Mouse (Mus musculus) cerebellum, adult 2 months (tissue): Measurements from ENCODE around the gene Camk1g. TPM values are rescaled to one million over a fixed set of nuclear protein-coding genes. Genes with fewer than 3 reads are reported as not detected.

ENCODE experiments used
- DNase-seq, 2 experiments: peaks; one replicate each; pipeline ENCODE4 v3.0.0; 2021
- H3K27ac ChIP-seq: fragments of 200-500 bp; 2 replicates; pipeline ENCODE4 v1.5.1; 2012; ENCODE audit warnings: low read length, control low read depth, inconsistent platforms; ENCODE audit not compliant: insufficient read depth
- H3K27me3 ChIP-seq: fragments of 200-500 bp; 2 replicates; pipeline ENCODE4 v1.6.1; 2012; ENCODE audit warnings: inconsistent platforms, mild to moderate bottlenecking, low read length, moderate library complexity; ENCODE audit not compliant: control insufficient read depth, insufficient read depth
- H3K4me1 ChIP-seq: fragments of 200-500 bp; 2 replicates; pipeline ENCODE4 v1.6.1; 2011; ENCODE audit warnings: low read length; ENCODE audit not compliant: control insufficient read depth, insufficient read depth
- H3K4me3 ChIP-seq: fragments of 200-500 bp; replicated peaks from 2 replicates; pipeline ENCODE3; 2011; ENCODE audit warnings: mild to moderate bottlenecking, low read depth, low read length, control low read depth; ENCODE audit not compliant: insufficient read depth
- CTCF ChIP-seq: fragments of 200-500 bp; IDR thresholded peaks from 2 replicates; pipeline ENCODE4 v1.5.1; 2011; ENCODE audit warnings: low read depth, mild to moderate bottlenecking, control low read depth, low read length, moderate library complexity, borderline replicate concordance; ENCODE audit not compliant: insufficient read depth
- POLR2A ChIP-seq: fragments of 200-500 bp; IDR thresholded peaks from 2 replicates; pipeline ENCODE4 v1.6.1; 2011; ENCODE audit warnings: low read length, control low read depth, borderline replicate concordance; ENCODE audit not compliant: insufficient read depth
- WGBS: fragments of 180-500 bp; shearing (Covaris S2); methylation state at CpG from one replicate; pipeline ENCODE4 v1.1.7; 2018; 5-methylcytosine and 5-hydroxymethylcytosine counted together
- polyA plus RNA-seq: library from polyadenylated mRNA; depleted of rRNA; stranded (reverse); fragments of >200 nt; gene quantifications from 2 replicates; pipeline ENCODE4 v1.2.3, GENCODE M21; 2012

Camk1g gene
- polyA plus RNA-seq, 1 experiment, result 23.4 TPM

DNA sequence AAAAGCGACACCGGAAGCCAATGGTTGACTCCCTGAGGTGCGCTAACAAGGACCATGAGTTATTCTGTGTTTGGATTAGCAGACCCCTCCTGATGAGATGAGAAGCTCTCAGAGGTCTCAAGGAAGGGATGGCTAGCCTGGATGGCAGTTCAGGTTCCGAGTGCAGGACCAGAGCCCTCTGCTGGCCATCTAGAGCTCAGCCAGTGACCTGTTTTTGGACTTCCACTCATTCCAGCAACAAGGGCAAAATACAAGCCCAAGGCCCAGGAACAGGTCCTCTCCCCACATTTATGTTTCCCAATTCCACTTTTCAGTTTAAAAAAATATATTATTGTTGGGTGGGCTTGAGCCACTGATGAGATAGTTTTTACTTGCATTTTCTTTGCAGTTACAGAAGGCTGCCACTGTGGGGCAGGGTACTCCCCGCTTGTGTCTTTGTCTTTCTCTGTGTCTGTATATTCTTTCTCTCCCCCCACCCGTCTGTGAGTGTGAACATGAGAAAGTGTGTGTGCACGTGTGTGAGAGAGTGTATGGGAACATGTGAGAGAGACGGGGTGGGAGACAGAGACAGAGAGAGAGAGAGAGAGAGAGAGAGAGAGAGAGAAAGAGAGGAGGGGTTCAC, 12.9 kb upstream of the Camk1g start:
- H3K27ac ChIP-seq, result no peak overlapping the region
- no peaks in the 10 kb centered on the region for H3K27me3 ChIP-seq
- no peak overlapping the region for H3K4me3 ChIP-seq
- TF ChIP-seq CTCF (peak; percentile 84), POLR2A (no peak)
- WGBS, result 20% methylated on average over 8 of the region's 8 CpGs
- peak; percentile 67 to 73 for DNase-seq
- peaks cover 18% of the 10 kb centered on the region for H3K4me1 ChIP-seq

DNA sequence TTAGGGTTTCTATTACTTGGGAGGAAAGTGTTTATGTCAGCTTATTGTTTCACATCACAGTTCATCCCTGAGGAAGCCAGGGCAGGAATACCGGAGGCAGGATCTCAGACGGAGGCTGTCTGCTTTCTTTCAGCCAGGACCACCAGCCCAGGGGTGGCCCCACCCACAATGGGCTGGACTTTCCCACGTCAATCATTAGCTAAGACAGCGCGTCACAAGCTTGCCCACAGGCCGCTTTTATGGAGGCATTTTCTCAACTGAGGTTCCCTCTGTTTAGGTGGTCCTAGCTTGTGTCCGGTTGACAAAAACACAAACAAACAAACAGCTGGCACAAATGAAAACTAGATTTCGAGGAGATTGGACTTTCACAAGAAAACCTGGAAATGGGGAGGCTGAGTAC, 12.3 kb upstream of the Camk1g start:
- no peak overlapping the region for H3K27ac ChIP-seq
- whole genome bisulfite sequencing, result 58% methylated on average over 8 of the region's 8 CpGs

DNA sequence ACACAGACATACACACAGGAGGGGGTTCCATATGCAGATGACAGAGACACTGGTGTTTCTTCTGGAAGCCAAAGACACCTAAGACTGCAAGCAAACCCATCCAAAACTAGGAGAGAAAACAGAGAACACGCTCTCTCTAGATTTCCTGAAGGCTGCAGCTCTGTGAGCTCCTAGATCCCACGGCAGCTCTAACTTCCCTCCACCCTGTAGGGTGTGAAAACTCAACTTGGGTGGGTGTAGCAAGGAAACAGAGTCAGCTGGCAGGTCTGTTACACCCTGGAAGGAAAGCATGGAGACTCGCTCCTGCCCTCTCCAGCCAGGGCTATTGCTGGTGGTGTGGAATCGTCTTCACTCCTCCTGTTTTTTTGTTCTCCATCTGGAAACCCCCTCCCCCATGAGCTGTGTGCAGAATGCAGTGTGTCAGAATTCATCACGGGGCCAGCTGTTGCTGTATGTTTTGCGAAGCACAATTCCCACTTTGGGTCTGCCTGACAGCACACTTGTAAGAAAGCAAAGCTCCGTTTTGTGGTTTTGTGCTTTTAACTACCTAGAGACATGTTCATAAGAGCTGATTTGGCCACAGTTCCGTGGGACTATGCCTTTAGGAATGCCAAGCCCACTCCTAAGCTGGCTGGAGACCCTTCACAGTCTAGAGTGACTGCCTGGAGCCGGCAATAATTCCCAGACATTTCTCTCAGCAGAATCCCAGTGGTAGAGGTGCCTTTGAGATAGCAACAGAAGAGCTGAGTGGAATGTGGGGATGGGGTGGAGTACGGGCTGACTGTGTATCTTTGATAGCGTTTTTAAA, 11.7 kb upstream of the Camk1g start:
- no peak for DNase-seq
- no peaks in the 10 kb centered on the region for H3K27me3 ChIP-seq
- peaks cover 12% of the 10 kb centered on the region for H3K4me1 ChIP-seq
- TF ChIP-seq CTCF (no peak), POLR2A (no peak)
- H3K27ac ChIP-seq, result no peak overlapping the region
- no peak overlapping the region for H3K4me3 ChIP-seq
- WGBS, result 69% methylated on average over 11 of the region's 11 CpGs

More for the DNA sequence above, 12.3 kb upstream of the Camk1g start:
- DNase-seq, result no peak
- H3K4me1 ChIP-seq, result peaks cover 18% of the 10 kb centered on the region
- no peak overlapping the region for H3K4me3 ChIP-seq
- no peak for TF ChIP-seq POLR2A
- no peak for TF ChIP-seq CTCF
- no peaks in the 10 kb centered on the region for H3K27me3 ChIP-seq

DNA sequence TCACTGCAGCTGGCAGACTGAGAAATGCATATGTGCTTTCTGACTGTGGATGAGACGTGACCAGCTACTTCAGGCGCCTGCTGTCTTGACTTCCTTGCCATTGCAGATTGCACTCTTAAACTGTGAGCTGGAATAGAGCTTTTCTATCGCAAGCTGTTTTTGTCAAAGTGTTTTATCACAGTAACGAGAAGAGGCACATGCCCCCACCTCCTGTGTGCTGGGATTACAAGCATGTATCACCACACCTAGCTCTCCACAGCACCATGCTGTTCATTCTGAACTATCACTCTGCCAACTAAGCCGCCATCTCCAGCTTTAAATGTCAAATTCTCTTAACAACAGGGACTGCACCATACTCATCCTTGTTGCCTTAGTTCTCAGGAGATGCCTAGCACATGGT, 10.8 kb upstream of the Camk1g start:
- 90% methylated on average over 5 of the region's 5 CpGs for WGBS
- no peak overlapping the region for H3K4me3 ChIP-seq
- no peak for TF ChIP-seq CTCF
- no peak for TF ChIP-seq POLR2A
- H3K4me1 ChIP-seq, result peaks cover 6% of the 10 kb centered on the region; the same call in 1 of the 2 replicates
- no peaks in the 10 kb centered on the region for H3K27me3 ChIP-seq
- no peak overlapping the region for H3K27ac ChIP-seq
- DNase-seq, result no peak

DNA sequence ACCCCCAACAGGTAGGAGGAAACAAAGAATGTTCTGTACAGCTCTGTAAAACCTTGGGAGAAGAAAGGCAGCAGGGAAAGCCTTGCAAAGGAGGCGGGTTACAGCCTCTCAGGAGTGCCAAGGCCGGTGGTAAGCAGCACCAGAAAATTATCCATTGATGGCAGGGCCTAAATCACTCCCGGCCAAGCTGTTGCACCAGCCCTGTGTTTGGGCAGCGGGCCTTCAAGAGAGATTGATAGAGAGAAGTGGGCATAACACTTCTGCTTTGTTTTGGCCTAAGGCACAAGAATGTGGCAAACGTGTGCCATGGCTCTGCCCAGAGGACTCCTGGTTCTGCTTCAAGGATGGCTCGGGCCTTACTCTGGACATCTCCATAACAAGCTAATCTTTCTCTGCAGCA, 9.5 kb upstream of the Camk1g start:
- no peak for DNase-seq
- no peaks in the 10 kb centered on the region for H3K27me3 ChIP-seq
- H3K4me1 ChIP-seq, result no peaks in the 10 kb centered on the region
- TF ChIP-seq CTCF, result no peak
- TF ChIP-seq POLR2A, result no peak
- no peak overlapping the region for H3K4me3 ChIP-seq
- H3K27ac ChIP-seq, result no peak overlapping the region
- 70% methylated on average over 6 of the region's 6 CpGs for WGBS

DNA sequence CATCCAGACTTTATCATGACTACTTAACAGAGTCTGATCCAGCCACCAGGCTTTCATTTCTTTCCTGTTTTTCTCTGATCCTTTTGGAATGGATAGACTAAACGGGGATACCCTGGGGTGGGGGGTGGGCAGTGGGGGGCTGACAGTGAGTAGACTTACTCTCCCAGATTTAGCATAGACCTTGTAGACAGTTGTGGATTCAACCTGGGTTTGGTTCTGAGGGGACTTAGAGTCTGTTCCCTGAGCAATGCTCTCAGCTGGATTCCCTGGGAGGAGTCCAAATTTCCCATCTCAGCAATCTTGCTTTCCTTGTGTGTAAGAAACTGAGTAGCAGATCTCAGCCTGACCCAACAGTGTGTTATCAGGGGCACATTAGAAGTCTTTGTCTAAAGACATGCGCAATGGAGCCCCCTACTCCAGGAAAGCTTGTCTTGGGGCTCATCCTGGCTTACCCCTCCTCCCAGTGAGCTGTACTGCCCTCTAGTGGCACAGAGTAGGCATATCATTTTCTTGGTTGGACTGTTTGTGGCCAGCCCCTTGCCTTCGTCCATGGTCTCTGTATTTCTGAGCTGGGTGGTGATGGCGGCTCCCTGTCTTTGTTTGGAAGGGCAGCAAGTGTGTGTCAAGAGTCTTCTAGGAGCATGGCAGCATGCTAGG, 6.5 kb upstream of the Camk1g start:
- 39% methylated on average over 4 of the region's 4 CpGs for WGBS
- TF ChIP-seq POLR2A, result no peak
- peak; percentile 97 for TF ChIP-seq CTCF
- no peaks in the 10 kb centered on the region for H3K27me3 ChIP-seq
- peak; percentile 61 to 70 for DNase-seq
- no peak overlapping the region for H3K27ac ChIP-seq
- no peak overlapping the region for H3K4me3 ChIP-seq
- H3K4me1 ChIP-seq, result no peaks in the 10 kb centered on the region

DNA sequence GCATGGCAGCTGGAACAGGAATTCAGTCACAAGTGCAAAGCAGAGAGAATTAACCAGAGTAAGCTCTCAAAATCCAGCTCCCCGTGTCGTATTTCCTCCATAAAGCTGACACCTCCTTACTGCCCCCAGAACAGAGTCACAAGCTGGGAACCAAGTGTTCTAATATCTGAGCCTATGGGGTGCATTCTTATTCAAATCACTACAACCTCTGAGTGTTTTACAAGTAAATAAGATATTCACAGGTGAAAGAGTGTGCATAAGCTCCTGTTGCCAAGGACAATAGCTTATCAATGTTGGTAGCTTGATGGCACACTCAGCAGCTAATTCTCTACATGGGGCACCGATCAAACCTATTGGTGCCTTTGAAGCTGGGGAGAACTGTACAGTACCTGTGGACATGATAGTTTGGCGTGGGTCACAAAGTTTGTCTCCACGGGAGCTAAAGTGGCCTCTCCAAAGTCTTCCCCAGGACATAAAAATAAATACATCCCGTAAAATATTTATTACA, 3.9 kb upstream of the Camk1g start:
- Histone ChIP-seq H3K4me3 (no peak overlapping the region), H3K27ac (no peak overlapping the region), H3K4me1 (no peaks in the 10 kb centered on the region), H3K27me3 (no peaks in the 10 kb centered on the region; the same call in 1 of the 2 replicates)
- DNase-seq, result no peak
- TF ChIP-seq CTCF (no peak), POLR2A (no peak)
- 93% methylated on average over 6 of the region's 6 CpGs for WGBS

DNA sequence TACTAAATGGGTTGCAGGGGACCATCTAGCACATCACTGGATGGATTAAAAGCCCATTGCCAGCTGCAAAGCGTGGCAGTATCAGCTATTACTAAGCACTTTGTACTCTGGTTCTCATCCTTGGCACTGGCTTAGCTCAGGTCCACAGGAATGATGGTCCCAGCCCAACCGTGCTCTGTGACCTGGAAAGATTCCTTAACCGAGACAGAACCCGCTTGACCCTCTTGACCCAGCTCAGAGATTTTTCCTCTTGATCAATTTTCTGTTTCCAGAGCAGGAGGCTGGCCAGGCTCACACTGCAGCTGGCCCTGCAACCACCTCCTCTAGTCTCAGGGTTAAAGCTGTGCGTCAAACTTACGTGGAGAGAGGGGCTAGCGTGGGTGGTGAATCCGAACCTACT, 1.0 kb downstream of the Camk1g start:
- no peaks in the 10 kb centered on the region; the same call in 1 of the 2 replicates for H3K27me3 ChIP-seq
- H3K4me1 ChIP-seq, result no peaks in the 10 kb centered on the region; the same call in 1 of the 2 replicates
- TF ChIP-seq CTCF (no peak), POLR2A (no peak)
- WGBS, result 78% methylated on average over 8 of the region's 8 CpGs
- peak overlapping the region; percentile 42 for H3K4me3 ChIP-seq
- no peak for DNase-seq
- H3K27ac ChIP-seq, result peak overlapping the region; percentile 53; the same call in 1 of the 2 replicates
